Mouse (Mus musculus) megakaryocyte progenitor cell, adult 5-6 weeks (primary cell): ENCODE results near the gene Cenpa. TPM values are rescaled to one million over a fixed set of nuclear protein-coding genes. Genes with fewer than 3 reads are reported as not detected.

Experiments used
- ATAC-seq: replicated peaks from 2 replicates; pipeline ENCODE4 v1.8.0; 2016; ENCODE audit warnings: mild to moderate bottlenecking, moderate TSS enrichment, inconsistent platforms; ENCODE audit not compliant: poor library complexity
- total RNA-seq, 2 experiments: library from RNA; stranded (forward) in 1 of 2; stranded (reverse) in 1 of 2; fragments of 157-497, 149-512 nt in 1 of 2; fragments of 200-1000 nt in 1 of 2; gene quantifications; 2 replicates each; pipeline versions ENCODE4 v1.2.3 to v1.2.4; 2015 to 2017

Cenpa gene
- total RNA-seq (2015), result 152 and 180 TPM in 2 replicates
- total RNA-seq (2017), result 80.7 and 103 TPM in 2 replicates

- ATAC-seq, result peak; percentile 93
Measured at GRCm38 (mm10) chr5:30666391-30667195, at the start of gene Cenpa. Gene Cenpa (plus strand): TSS chr5:30666777.

- ATAC-seq, result no peak
Measured at GRCm38 (mm10) chr5:30617357-30617756, 49.2 kb upstream of the Cenpa start.

- ATAC-seq, result no peak
Measured at GRCm38 (mm10) chr5:30617851-30618250, 48.7 kb upstream of the Cenpa start.

GRCm38 (mm10) chr5:30618376-30619003 is 48.1 kb upstream of the Cenpa start:
- no peak for ATAC-seq

- no peak for ATAC-seq
Measured at GRCm38 (mm10) chr5:30619211-30619610, 47.4 kb upstream of the Cenpa start.

- ATAC-seq, result no peak
Measured at GRCm38 (mm10) chr5:30620567-30620966, 46.0 kb upstream of the Cenpa start.

GRCm38 (mm10) chr5:30621211-30621790 is 45.3 kb upstream of the Cenpa start:
- ATAC-seq, result no peak

- no peak for ATAC-seq
Measured at GRCm38 (mm10) chr5:30621844-30622176, 44.8 kb upstream of the Cenpa start.

GRCm38 (mm10) chr5:30622177-30622840 is 44.3 kb upstream of the Cenpa start:
- peak; percentile 56 for ATAC-seq

GRCm38 (mm10) chr5:30622841-30623185 is 43.8 kb upstream of the Cenpa start:
- ATAC-seq, result no peak

GRCm38 (mm10) chr5:30623380-30623779 is 43.2 kb upstream of the Cenpa start:
- ATAC-seq, result no peak

- no peak for ATAC-seq
Measured at GRCm38 (mm10) chr5:30624311-30624710, 42.3 kb upstream of the Cenpa start.

GRCm38 (mm10) chr5:30624908-30625307 is 41.7 kb upstream of the Cenpa start:
- peak; percentile 45 for ATAC-seq

GRCm38 (mm10) chr5:30625379-30625778 is 41.2 kb upstream of the Cenpa start:
- no peak for ATAC-seq

GRCm38 (mm10) chr5:30626331-30627105 is 40.1 kb upstream of the Cenpa start:
- no peak for ATAC-seq

GRCm38 (mm10) chr5:30628511-30628910 is 38.1 kb upstream of the Cenpa start:
- ATAC-seq, result no peak

- no peak for ATAC-seq
Measured at GRCm38 (mm10) chr5:30630401-30630800, 36.2 kb upstream of the Cenpa start.

- ATAC-seq, result no peak
Measured at GRCm38 (mm10) chr5:30632134-30632533, 34.4 kb upstream of the Cenpa start.

GRCm38 (mm10) chr5:30636994-30637393 is 29.6 kb upstream of the Cenpa start:
- no peak for ATAC-seq

GRCm38 (mm10) chr5:30638041-30638440 is 28.5 kb upstream of the Cenpa start:
- ATAC-seq, result peak; percentile 99
